Mouse (Mus musculus) heart, embryonic 14.5 days (tissue): Measurements from ENCODE around the gene Myog. TPM values are rescaled to one million over a fixed set of nuclear protein-coding genes. Genes with fewer than 3 reads are reported as not detected.

Experiments
- ATAC-seq: fragments of 200-750 bp; cut with Nextera tagmentation; 2 replicates; pipeline ENCODE4 v1.8.0; 2017; ENCODE audit warnings: low read depth, moderate TSS enrichment; ENCODE audit not compliant: insufficient number of reproducible peaks, insufficient read depth, low FRiP score
- H3K27ac ChIP-seq, 2 experiments: fragments of 200-500 bp in 1 of 2; fragments of 300-500 bp in 1 of 2; sonication (generic) in 1 of 2; replicated peaks in 1 of 2; 2 replicates each; pipeline ENCODE4 v1.5.1; 2012 to 2014; ENCODE audit warnings: low read depth in 2 of 2, low read length in 2 of 2, control low read depth in 1 of 2, mild to moderate bottlenecking in 1 of 2, mixed read lengths in 1 of 2; ENCODE audit not compliant: control insufficient read depth in 1 of 2, insufficient read depth in 1 of 2
- H3K27me3 ChIP-seq: fragments of 300-500 bp; sonication (generic); 2 replicates; pipeline ENCODE4 v1.6.1; 2014; ENCODE audit warnings: mild to moderate bottlenecking, low read length, control low read depth; ENCODE audit not compliant: control insufficient read depth, insufficient read depth
- H3K36me3 ChIP-seq: fragments of 300-500 bp; sonication (generic); 2 replicates; pipeline ENCODE4 v1.6.1; 2014; ENCODE audit warnings: mild to moderate bottlenecking, control low read depth, low read length, mixed read lengths; ENCODE audit not compliant: control insufficient read depth, insufficient read depth
- H3K4me1 ChIP-seq, 2 experiments: fragments of 200-500 bp in 1 of 2; fragments of 300-500 bp in 1 of 2; sonication (generic) in 1 of 2; 2 replicates each; pipeline ENCODE4 v1.6.1; 2012 to 2014; ENCODE audit warnings: low read length in 2 of 2, control low read depth in 1 of 2, mixed read lengths in 1 of 2; ENCODE audit not compliant: control insufficient read depth in 2 of 2, insufficient read depth in 2 of 2
- H3K4me2 ChIP-seq: fragments of 300-500 bp; sonication (generic); 2 replicates; pipeline ENCODE4 v1.6.1; 2014; ENCODE audit warnings: mild to moderate bottlenecking, low read length
- H3K4me3 ChIP-seq, 2 experiments: fragments of 200-500 bp in 1 of 2; fragments of 300-500 bp in 1 of 2; sonication (generic) in 1 of 2; 2 replicates each; pipeline ENCODE4 v1.5.1; 2012 to 2014; ENCODE audit warnings: low read length in 2 of 2, mild to moderate bottlenecking in 2 of 2, control low read depth in 1 of 2, low read depth in 1 of 2, moderate library complexity in 1 of 2; ENCODE audit not compliant: control insufficient read depth in 1 of 2, insufficient read depth in 1 of 2
- H3K9ac ChIP-seq: fragments of 300-500 bp; sonication (generic); 2 replicates; pipeline ENCODE4 v1.6.1; 2014; ENCODE audit warnings: mild to moderate bottlenecking, low read length
- H3K9me3 ChIP-seq: fragments of 300-500 bp; sonication (generic); 2 replicates; pipeline ENCODE4 v1.6.1; 2016; ENCODE audit warnings: low read length, control low read depth; ENCODE audit not compliant: control insufficient read depth
- WGBS: fragments of 180-500 bp; shearing (Covaris S2); extraction: QIAGEN DNeasy Blood & Tissue Kit; methylation state at CpG from one replicate; pipeline ENCODE4 v1.1.7; 2014; 5-methylcytosine and 5-hydroxymethylcytosine counted together
- polyA plus RNA-seq: library from polyadenylated mRNA; unstranded; fragments of >200 nt; fragmentation: Nextera tagmentation; extraction: Ambion mirVana; gene quantifications from 2 replicates; pipeline ENCODE4 v1.2.1, GENCODE M21; 2014

Gene Myog
- polyA plus RNA-seq, 1 experiment from 2014 or later, result 0.70 TPM

DNA sequence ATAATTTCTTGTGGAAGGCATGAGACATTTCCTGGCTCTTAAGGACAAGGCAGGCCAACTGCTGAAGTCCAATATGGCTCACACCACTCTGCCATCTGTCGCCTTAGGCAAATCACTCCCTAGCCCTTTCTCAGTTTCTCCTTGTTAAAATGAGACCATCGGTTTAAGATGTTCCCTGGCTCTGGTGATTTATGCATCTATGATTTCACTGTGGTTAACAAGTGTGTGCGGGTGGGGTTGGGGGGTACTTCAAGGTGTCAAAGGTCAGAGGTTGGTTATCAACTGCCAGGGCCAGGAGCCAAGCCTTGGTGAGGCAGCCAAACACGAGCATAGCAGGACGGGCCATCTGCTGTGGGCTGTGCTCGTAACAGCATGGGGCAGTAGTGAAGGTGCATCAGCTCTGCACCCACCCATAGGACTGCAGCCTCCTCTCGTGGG is 15.3 kb upstream of the Myog start:
- H3K4me2 ChIP-seq, result no peak overlapping the region

DNA sequence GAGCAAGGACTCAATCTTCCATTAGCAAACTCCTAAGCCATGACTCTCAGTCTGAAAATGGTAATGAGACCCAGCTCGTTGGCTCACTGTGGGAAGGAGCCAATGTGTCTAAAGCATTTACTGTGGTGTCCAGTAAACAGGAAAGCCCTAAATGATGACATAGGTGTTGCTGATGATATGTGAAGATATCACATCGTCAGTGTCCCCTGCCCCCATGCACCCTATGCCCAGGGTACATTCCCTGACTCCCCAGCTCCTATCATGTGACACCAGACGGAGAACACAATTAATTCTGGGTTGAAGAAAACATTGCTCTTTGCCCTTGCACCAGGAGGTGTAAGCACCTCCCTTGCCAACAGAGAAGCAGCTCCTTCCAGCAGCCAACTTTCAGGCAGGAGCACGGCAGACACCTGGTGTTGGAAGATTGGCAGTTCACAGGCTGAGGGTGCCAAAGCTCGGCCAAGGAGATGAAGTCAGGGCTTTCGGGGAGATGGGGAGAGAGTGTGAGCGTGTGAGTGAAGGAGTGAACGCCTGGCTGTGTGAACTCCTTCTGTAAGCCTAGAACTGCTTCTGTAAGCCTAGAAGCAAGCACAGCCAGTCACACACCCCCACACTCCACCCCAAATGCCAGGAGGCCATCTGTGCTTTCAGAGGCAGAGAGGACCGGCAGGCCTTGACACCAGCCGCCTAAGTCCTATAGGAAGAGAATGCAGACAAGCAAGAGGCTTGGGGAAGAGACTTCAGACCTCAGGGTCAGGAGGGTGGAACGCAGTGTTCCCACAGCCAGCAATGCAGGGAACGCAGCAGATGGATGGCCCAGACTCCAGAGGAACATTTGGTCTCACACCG is 13.9 kb upstream of the Myog start:
- H3K27ac ChIP-seq, result no peak overlapping the region
- no peak for ATAC-seq
- no peak overlapping the region for H3K4me2 ChIP-seq
- no peak overlapping the region for H3K9ac ChIP-seq
- WGBS, result 68% methylated on average over 13 of the region's 13 CpGs
- H3K4me1 ChIP-seq, result peaks cover 12 to 17% of the 10 kb centered on the region in 2 experiments
- H3K4me3 ChIP-seq, result no peak overlapping the region
- no peaks in the 10 kb centered on the region for H3K36me3 ChIP-seq
- no peaks in the 10 kb centered on the region for H3K27me3 ChIP-seq
- H3K9me3 ChIP-seq, result no peaks in the 10 kb centered on the region

More for the DNA sequence above, 15.3 kb upstream of the Myog start:
- 85% methylated on average over 7 of the region's 7 CpGs for WGBS
- ATAC-seq, result no peak
- no peak overlapping the region for H3K4me3 ChIP-seq
- no peak overlapping the region for H3K9ac ChIP-seq
- no peaks in the 10 kb centered on the region for H3K9me3 ChIP-seq
- no peak overlapping the region for H3K27ac ChIP-seq
- H3K36me3 ChIP-seq, result no peaks in the 10 kb centered on the region
- no peaks in the 10 kb centered on the region for H3K27me3 ChIP-seq
- H3K4me1 ChIP-seq, result peaks cover 12 to 17% of the 10 kb centered on the region in 2 experiments

DNA sequence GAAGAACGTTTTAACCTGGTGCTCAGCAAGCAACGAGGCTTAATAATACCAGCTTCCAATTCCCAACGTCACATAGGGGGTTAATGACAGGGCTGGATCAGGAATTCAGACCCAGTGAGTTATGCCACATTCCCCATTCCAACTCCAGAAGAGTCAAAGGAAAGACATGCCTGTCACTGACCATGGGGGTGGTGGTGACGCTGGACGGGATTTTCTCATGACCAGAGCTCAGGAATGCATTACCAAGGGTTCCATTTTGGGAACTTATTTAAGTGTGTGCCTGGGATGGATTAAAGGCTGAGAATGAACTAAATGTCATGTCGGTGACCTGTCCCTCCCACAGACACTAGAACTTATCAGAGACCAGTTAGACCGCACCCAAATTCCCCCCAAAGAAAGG is 13.0 kb upstream of the Myog start:
- ATAC-seq, result no peak
- WGBS, result 47% methylated on average over 7 of the region's 7 CpGs

DNA sequence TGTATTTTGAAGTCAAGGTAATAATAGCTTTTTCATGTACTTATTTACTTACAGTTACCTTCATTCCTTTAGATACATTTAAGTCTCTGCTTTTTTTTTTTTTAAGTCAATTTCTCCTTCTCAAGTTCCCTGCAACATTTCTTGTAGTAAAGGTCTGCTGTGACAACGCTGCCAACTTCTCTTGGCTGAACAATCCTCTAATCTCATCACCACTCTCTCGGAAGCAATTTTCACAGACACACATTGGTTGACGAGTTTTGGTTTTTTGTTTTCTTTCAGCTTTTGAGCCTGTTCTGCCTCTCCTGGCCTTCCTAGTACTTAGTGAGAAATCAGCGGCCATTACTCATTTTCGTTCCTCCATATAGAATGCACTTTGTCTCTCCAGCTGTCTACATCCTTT is 9.6 kb upstream of the Myog start:
- 82% methylated on average over 5 of the region's 5 CpGs for WGBS
- no peak overlapping the region for H3K27ac ChIP-seq

More for the DNA sequence above, 13.0 kb upstream of the Myog start:
- peaks cover 12 to 17% of the 10 kb centered on the region in 2 experiments for H3K4me1 ChIP-seq
- no peak overlapping the region for H3K9ac ChIP-seq
- H3K36me3 ChIP-seq, result no peaks in the 10 kb centered on the region
- no peak overlapping the region for H3K4me3 ChIP-seq
- H3K4me2 ChIP-seq, result no peak overlapping the region
- H3K27me3 ChIP-seq, result no peaks in the 10 kb centered on the region
- no peaks in the 10 kb centered on the region for H3K9me3 ChIP-seq
- peak overlapping the region; percentile 26 to 42; a peak in 3 of 4 replicates for H3K27ac ChIP-seq

DNA sequence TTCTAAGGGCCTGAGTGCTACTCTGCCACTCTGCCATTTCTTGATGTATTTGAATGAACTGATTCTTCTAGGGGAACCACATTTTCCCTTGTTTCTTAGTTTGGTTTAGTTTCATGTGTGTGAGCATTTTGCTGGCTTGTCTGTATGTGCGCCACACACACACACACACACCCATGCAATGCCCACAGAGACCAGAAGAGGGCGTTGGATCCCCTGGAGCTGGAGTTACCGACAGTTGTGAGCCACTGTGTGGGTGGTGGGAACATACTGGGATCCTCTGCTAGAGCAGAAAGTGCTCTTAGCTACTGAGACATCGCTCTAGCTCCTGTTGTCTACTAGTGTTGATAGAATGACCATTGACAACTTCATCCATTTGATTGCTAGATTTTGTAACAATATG is 8.2 kb upstream of the Myog start:
- Histone ChIP-seq H3K4me3 (no peak overlapping the region), H3K9ac (no peak overlapping the region), H3K9me3 (no peaks in the 10 kb centered on the region), H3K27me3 (no peaks in the 10 kb centered on the region), H3K4me1 (peaks cover 14 to 16% of the 10 kb centered on the region in 2 experiments), H3K4me2 (no peak overlapping the region), H3K36me3 (no peaks in the 10 kb centered on the region), H3K27ac (no peak overlapping the region)
- 67% methylated on average over 4 of the region's 4 CpGs for WGBS
- ATAC-seq, result no peak

More for the DNA sequence above, 9.6 kb upstream of the Myog start:
- Histone ChIP-seq H3K9ac (no peak overlapping the region), H3K27me3 (no peaks in the 10 kb centered on the region), H3K36me3 (no peaks in the 10 kb centered on the region), H3K4me2 (no peak overlapping the region), H3K4me1 (peaks cover 21% of the 10 kb centered on the region in 2 experiments), H3K9me3 (no peaks in the 10 kb centered on the region), H3K4me3 (no peak overlapping the region)
- ATAC-seq, result no peak

DNA sequence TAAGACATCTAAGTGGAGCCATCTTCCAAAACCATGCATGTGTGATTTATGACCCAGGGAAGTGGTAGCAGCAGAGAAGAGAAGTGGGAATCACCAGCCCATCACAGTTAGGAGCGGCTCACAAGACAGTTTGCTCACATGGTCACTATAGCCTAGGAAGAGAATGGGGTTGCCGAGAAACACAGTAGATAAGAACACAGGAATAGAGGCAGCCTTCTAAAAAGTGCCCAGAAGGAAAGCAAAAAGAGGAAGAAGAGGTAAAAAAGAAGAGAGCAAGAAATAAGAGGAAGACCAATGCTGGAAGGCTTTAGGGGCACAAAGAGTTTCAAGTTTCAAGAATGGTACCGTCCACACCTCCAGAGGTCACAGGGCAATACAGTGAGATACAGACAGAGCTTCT is 7.4 kb upstream of the Myog start:
- 49% methylated on average over 3 of the region's 3 CpGs for WGBS
- no peak for ATAC-seq

DNA sequence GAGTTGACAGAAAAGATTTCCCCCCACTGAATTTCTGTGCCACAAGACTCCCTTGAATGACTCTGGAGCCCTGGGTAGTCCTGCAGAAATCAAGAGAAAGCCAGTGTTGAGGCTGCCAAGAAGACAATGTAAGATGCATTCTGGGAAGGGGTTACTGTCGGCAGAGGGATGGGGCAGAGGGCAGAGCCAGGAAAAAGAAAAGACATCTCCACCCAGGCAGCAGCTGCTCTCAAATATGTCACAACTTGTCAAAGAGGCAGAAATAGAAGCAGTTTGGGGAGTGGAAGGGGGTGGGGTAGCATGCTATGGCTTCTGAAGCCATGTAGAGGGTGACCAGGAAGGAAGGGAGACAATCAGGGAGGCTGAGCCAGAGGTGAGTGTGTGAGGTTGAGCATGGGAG is 6.7 kb upstream of the Myog start:
- 17% methylated on average over 1 of the region's 1 CpGs for WGBS

More for the DNA sequence above, 7.4 kb upstream of the Myog start:
- Histone ChIP-seq H3K27ac (no peak overlapping the region), H3K36me3 (no peaks in the 10 kb centered on the region), H3K4me3 (no peak overlapping the region), H3K4me2 (no peak overlapping the region), H3K9ac (no peak overlapping the region), H3K27me3 (no peaks in the 10 kb centered on the region), H3K9me3 (no peaks in the 10 kb centered on the region), H3K4me1 (peaks cover 7 to 12% of the 10 kb centered on the region in 2 experiments; a peak in 3 of 4 replicates)

More for the DNA sequence above, 6.7 kb upstream of the Myog start:
- H3K9me3 ChIP-seq, result no peaks in the 10 kb centered on the region
- H3K36me3 ChIP-seq, result no peaks in the 10 kb centered on the region
- peaks cover 5 to 9% of the 10 kb centered on the region in 2 experiments; a peak in 2 of 4 replicates for H3K4me1 ChIP-seq
- no peak overlapping the region for H3K4me2 ChIP-seq
- no peak overlapping the region for H3K9ac ChIP-seq
- H3K27ac ChIP-seq, result no peak overlapping the region
- no peaks in the 10 kb centered on the region for H3K27me3 ChIP-seq
- no peak for ATAC-seq
- no peak overlapping the region for H3K4me3 ChIP-seq
